Mouse (Mus musculus) embryonic facial prominence, embryonic 12.5 days (tissue): Measurements from ENCODE around the gene Bex4. TPM values are rescaled to one million over a fixed set of nuclear protein-coding genes. Genes with fewer than 3 reads are reported as not detected.
"Not testable (repeated sequence)": the region's sequence is repeated elsewhere in the genome, so short reads cannot be mapped to it uniquely, and the experiment has no call there.

Experiments used
- ATAC-seq: fragments of 200-750 bp; cut with Nextera tagmentation; 2 replicates; pipeline ENCODE4 v1.8.0; 2017; ENCODE audit not compliant: insufficient number of reproducible peaks, insufficient read depth, low FRiP score, low TSS enrichment
- H3K27ac ChIP-seq: fragments of 300-500 bp; sonication (generic); 2 replicates; pipeline ENCODE4 v1.5.1; 2016; ENCODE audit warnings: mild to moderate bottlenecking
- H3K27me3 ChIP-seq: fragments of 300-500 bp; sonication (generic); 2 replicates; pipeline ENCODE4 v1.6.1; 2016; ENCODE audit warnings: mild to moderate bottlenecking, moderate library complexity
- H3K36me3 ChIP-seq: fragments of 300-500 bp; sonication (generic); 2 replicates; pipeline ENCODE4 v1.6.1; 2016; ENCODE audit warnings: mild to moderate bottlenecking
- H3K4me1 ChIP-seq: fragments of 300-500 bp; sonication (generic); 2 replicates; pipeline ENCODE4 v1.6.1; 2016
- H3K4me2 ChIP-seq: fragments of 300-500 bp; sonication (generic); replicated peaks from 2 replicates; pipeline ENCODE4 v1.6.1; 2016; ENCODE audit warnings: mild to moderate bottlenecking, moderate library complexity
- H3K4me3 ChIP-seq: fragments of 300-500 bp; sonication (generic); 2 replicates; pipeline ENCODE4 v1.5.1; 2016; ENCODE audit warnings: mild to moderate bottlenecking
- H3K9ac ChIP-seq: fragments of 300-500 bp; sonication (generic); 2 replicates; pipeline ENCODE4 v1.6.1; 2016; ENCODE audit warnings: mild to moderate bottlenecking, moderate library complexity
- H3K9me3 ChIP-seq: fragments of 300-500 bp; sonication (generic); 2 replicates; pipeline ENCODE4 v1.6.1; 2016; ENCODE audit warnings: mild to moderate bottlenecking, moderate library complexity
- WGBS: fragments of 180-500 bp; shearing (Covaris S2); methylation state at CpG from one replicate; pipeline ENCODE4 v1.1.7; 2016; 5-methylcytosine and 5-hydroxymethylcytosine counted together
- polyA plus RNA-seq: library from polyadenylated mRNA; unstranded; fragments of >200 nt; fragmentation: Nextera tagmentation; extraction: Ambion mirVana; gene quantifications from 2 replicates; pipeline ENCODE4 v1.2.1, GENCODE M21; 2016

The Bex4 gene
- polyA plus RNA-seq: 68.5 and 68.7 TPM in 2 replicates

DNA sequence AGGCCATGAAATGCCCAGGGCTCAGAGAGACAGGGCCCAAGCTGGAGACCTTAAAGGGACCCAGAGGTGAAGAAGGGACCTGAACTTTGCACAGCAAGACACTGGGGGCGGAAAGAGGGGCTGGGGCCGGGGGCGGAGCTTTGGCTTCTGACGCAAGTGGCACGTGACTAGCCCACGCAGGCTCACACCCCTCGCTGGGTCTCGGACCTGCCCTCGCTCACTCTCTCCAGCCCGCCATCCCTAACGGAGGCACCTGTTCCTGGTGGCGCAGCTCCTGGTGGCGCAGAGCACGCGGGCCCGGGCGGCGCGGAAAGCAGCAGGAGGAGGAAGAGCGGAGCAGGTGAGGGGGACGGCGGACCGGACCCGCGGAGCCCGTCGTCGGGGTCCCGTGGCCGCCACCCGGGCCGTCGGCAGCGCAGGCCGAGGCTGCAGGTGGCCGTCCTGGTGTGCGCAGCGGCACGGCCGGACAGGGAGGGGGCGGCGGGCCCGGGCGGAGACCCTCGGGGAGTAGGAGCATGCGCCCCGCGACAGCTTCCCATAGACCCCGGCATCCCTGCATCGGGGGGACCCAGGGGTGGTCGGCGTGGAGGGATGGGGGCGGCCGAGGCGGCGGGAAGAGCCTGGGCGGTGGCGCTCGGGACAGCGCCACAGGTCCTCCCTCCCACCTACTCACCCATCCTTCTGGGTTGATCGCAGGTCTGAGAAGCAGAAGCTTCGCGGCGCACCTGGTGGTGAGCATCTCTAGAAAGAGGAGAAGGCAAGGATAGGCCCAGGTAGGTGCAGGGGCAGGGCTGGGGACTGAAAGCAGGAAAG is at the start of gene Bex4:
Bex4 (plus strand) TSS at position 170 of the 813 bp plus-strand sequence.
- WGBS: 22% methylated on average over 18 of the region's 64 CpGs
- H3K9me3 ChIP-seq, H3K27ac ChIP-seq, H3K4me1 ChIP-seq, H3K9ac ChIP-seq, H3K36me3 ChIP-seq, H3K27me3 ChIP-seq: not testable (repeated sequence)
- ATAC-seq: peak; percentile 47; the same call in 1 of the 2 replicates
- Histone ChIP-seq H3K4me2 (peak within 1 kb of the TSS; percentile 48), H3K4me3 (peak within 1 kb of the TSS; percentile 36)

DNA sequence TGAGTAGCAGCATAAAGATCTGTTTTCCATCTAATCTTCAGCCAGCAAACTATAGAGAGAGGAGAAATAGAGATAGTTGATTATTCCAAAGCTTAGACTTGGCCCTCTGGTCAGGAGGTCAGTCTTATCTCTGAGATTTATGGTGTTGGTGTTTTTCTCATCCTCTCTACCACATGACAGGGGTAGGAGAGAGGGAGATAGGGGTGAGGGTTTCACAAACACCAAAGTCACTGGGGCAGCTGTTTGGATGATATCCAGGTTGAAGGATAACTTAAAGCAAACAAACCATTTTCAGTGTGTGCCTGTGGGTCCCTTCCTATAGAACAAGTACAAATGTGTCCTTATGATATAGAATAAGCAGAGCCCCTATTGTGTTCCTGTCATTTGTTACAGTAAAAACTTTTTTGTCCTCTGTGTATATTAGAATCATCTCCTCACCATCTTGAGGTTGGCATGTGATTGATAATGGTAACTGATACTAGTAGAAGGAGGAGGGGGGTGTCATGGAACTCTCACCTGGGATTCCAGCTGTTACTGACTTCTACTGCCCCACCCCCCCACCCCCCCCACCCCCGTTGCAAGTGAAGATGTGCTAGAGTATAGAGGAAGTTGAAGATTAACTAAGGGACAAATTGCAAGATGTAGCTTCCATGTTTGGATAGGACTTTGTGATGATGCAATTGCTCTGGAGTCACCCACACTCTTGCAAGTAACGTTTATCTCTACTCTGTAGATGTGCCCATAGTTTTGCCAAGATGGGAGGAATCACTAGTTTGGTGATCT is 46.1 kb upstream of the Bex4 start:
- Histone ChIP-seq H3K27ac (no peak overlapping the region), H3K4me2 (no peak overlapping the region), H3K4me1 (no peaks in the 10 kb centered on the region), H3K9me3 (no peaks in the 10 kb centered on the region), H3K9ac (no peak overlapping the region), H3K27me3 (no peaks in the 10 kb centered on the region; the same call in 1 of the 2 replicates), H3K4me3 (no peak overlapping the region), H3K36me3 (no peaks in the 10 kb centered on the region)
- 46% methylated on average over 2 of the region's 2 CpGs for WGBS
- no peak for ATAC-seq

DNA sequence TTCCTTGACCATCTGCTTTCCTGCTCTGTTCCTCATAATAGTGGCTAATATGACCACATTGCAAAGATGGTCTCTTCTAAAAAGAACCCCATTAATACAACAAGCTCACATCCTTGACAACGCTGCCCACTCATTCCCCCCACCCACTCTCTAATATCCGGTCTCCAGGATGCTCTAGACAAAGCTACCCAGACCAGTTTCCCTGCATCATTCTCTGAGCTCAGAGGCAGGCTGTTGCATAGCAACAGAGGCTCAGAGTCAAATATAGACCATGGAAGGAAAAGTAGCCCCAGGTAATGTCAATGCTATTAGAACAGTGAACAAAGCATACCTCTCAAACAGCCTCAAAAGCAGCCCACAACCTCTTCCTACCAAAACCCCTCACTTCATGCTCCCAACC is 44.4 kb upstream of the Bex4 start:
- no peak for ATAC-seq
- no peak overlapping the region for H3K9ac ChIP-seq
- H3K27ac ChIP-seq: no peak overlapping the region
- 40% methylated on average over 2 of the region's 2 CpGs for WGBS
- H3K4me2 ChIP-seq: no peak overlapping the region
- no peaks in the 10 kb centered on the region for H3K4me1 ChIP-seq
- H3K36me3 ChIP-seq: no peaks in the 10 kb centered on the region
- H3K4me3 ChIP-seq: no peak overlapping the region
- H3K9me3 ChIP-seq: no peaks in the 10 kb centered on the region
- H3K27me3 ChIP-seq: no peaks in the 10 kb centered on the region; the same call in 1 of the 2 replicates

DNA sequence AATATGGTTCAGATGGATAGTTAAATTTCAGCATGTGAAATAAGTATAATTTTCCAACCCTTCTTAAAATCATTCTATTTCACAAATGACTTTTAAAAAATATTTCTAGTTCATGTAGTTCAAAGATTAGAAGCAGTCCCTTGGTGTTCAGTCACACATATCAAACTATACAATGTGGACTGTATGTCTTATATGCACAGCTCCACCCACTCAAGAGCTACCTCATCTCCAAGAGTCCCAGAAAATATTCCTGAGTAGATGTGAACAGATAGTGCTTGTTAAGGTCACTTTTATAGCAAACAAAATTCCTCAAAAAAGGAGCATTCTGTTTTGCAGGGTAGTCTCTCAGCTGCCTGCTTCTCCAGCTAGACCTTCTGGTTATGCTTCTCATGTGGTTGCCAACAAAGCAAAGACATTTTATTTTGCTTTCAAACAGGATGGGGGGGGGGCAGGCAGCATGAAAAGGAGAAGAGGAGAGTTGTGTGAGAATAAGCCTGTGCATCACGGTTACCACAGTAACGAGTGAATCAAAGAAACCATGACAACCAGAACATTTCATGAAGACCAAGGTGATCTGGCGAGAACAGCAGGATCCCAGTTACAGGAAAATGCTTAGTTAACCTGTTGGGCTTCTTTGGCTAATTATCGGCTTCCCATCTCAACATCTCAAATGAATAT is 34.6 kb upstream of the Bex4 start:
- Histone ChIP-seq H3K36me3 (no peaks in the 10 kb centered on the region), H3K27me3 (no peaks in the 10 kb centered on the region), H3K27ac (no peak overlapping the region), H3K4me2 (no peak overlapping the region), H3K9ac (no peak overlapping the region), H3K4me3 (no peak overlapping the region), H3K9me3 (no peaks in the 10 kb centered on the region), H3K4me1 (no peaks in the 10 kb centered on the region)
- ATAC-seq: no peak
- 71% methylated on average over 4 of the region's 4 CpGs for WGBS

DNA sequence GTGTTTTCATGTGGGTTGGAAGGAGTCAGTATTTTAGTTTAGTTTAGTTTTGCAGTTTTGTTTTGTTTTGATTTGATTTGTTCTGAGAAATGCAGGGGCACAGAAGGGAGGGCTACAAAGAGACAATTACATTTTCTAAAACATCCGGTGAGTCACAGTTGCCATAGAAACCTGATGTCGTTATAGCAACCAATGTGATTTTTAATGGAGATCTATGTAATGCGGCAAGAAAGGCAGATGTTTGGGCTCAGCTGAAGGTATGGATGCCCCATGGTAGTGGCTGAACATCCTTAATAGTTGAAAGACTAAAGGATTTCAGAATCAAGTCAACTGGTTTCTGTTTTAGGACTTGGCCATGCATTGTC is 34.1 kb upstream of the Bex4 start:
- no peak overlapping the region for H3K4me3 ChIP-seq
- no peaks in the 10 kb centered on the region for H3K4me1 ChIP-seq
- 66% methylated on average over 3 of the region's 3 CpGs for WGBS
- no peak overlapping the region for H3K4me2 ChIP-seq
- no peaks in the 10 kb centered on the region for H3K27me3 ChIP-seq
- H3K9ac ChIP-seq: no peak overlapping the region
- H3K36me3 ChIP-seq: no peaks in the 10 kb centered on the region
- ATAC-seq: no peak
- no peak overlapping the region for H3K27ac ChIP-seq
- no peaks in the 10 kb centered on the region for H3K9me3 ChIP-seq

DNA sequence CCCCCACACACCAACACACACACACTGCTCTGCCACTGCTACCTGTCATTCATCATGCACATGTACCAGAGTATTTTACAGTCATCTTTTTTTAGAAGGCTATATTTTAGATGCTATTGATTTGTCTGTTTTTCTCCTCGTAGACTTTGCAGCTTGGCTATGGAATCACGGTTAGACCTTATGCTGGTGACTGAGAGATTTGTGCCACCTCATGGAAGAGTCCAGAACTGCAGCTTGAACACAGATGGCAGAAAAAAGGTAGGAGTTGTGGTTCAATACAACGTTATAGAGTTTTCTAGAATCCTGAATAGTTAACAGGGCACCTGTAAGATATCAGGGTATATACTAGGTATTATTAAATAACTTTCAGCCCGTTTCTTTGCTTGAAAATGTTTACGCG is 30.9 kb upstream of the Bex4 start:
- Histone ChIP-seq H3K4me1 (no peaks in the 10 kb centered on the region), H3K27ac (no peak overlapping the region), H3K9ac (no peak overlapping the region), H3K4me2 (no peak overlapping the region), H3K27me3 (no peaks in the 10 kb centered on the region; the same call in 1 of the 2 replicates), H3K9me3 (no peaks in the 10 kb centered on the region), H3K4me3 (no peak overlapping the region), H3K36me3 (no peaks in the 10 kb centered on the region)
- 47% methylated on average over 6 of the region's 6 CpGs for WGBS
- ATAC-seq: no peak

DNA sequence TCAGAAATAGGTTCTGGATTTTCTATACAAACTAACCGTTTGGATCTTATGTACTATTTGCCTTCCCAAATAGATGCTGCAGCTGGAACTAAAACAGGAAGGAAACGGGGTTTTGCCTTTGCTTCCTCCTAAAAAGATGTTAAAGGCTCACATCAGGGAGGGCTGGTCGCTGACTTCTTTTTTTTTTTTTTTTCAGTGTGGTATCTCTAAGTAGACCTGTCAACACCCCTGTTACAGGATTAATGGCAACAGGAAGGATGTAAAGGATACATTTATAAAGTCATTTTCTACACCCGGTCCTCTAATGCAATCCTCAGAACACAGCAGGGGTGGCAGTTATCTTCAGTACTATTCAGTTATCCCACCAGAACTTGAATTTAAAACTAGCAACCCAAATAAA is 23.8 kb upstream of the Bex4 start:
- H3K4me1 ChIP-seq: no peaks in the 10 kb centered on the region
- H3K27ac ChIP-seq: no peak overlapping the region
- no peak overlapping the region for H3K4me3 ChIP-seq
- no peak for ATAC-seq
- WGBS: 36% methylated on average over 4 of the region's 4 CpGs
- peaks cover 4% of the 10 kb centered on the region; the same call in 1 of the 2 replicates for H3K27me3 ChIP-seq
- H3K9ac ChIP-seq: no peak overlapping the region
- peak overlapping the region; percentile 53 for H3K4me2 ChIP-seq
- no peaks in the 10 kb centered on the region for H3K36me3 ChIP-seq
- H3K9me3 ChIP-seq: no peaks in the 10 kb centered on the region

DNA sequence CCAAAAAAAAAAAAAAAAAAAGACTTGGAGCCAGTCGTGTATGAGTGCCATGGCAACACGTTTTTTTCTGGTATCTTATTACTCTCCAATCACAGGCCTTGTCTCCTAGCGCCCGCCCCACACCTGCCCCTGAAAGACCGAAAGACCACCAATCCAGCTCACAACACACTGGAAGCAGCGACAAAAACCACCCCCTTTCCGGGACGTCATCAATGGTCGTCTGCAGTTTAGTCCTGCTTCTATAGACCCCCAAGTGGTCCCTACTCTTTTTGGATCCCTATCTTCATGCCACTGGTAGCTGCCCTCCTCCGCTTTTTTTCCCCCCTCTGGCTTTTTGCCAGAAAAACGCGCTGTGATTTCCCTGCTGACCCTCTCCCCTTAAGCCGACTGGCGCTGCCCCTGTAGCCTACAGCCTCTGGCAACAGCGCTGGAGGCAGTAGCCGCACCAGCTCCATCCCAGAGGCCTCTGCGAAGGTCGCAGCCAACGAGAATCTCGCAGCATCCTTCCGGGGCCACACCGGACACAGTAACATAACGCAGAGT is 23.3 kb upstream of the Bex4 start:
- 22% methylated on average over 23 of the region's 23 CpGs for WGBS
- 0 out of 2 replicates have a peak overlapping the region, but pooled peaks have one; percentile 27 for H3K9ac ChIP-seq
- no peaks in the 10 kb centered on the region for H3K4me1 ChIP-seq
- no peaks in the 10 kb centered on the region for H3K9me3 ChIP-seq
- H3K4me3 ChIP-seq: peak overlapping the region; percentile 40
- H3K27ac ChIP-seq: peak overlapping the region; percentile 60; the same call in 1 of the 2 replicates
- H3K4me2 ChIP-seq: peak overlapping the region; percentile 53
- H3K27me3 ChIP-seq: peaks cover 4% of the 10 kb centered on the region; the same call in 1 of the 2 replicates
- peak; percentile 96 for ATAC-seq
- no peaks in the 10 kb centered on the region for H3K36me3 ChIP-seq

DNA sequence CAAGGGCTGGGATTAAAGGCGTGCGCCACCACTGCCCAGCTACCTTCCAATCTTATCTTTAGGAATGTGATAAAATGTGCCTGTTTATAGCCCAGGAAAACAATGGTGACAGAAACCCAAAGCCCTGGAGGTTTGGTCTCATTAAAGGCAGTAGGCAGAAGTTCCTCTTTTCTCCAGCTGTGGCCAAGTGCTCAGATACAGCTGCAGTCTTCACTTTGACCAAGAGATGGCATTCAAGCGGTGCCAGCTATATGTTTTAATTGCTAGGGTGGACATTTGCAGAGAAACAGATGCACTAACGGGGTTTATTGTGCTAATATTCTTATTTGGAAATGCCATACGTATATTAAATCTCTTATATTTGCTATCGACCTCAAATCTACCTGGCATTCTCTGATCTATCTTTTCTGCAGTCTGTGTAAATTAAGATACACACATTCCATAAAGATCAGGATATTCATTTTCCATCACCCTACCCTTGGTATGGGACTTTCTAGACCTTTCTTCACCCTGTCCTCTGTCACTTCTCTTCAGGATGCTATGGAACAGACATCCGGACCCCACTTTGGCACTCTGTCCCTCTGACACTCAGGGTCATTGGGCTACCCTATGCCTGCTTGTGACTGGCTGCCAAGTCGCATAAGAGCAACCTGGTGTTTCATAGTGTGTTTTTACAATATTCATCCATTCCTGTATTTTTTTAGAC is 11.6 kb upstream of the Bex4 start:
- H3K27ac ChIP-seq: no peak overlapping the region
- no peak overlapping the region for H3K9ac ChIP-seq
- H3K4me1 ChIP-seq: no peaks in the 10 kb centered on the region
- no peak overlapping the region for H3K4me2 ChIP-seq
- H3K27me3 ChIP-seq: no peaks in the 10 kb centered on the region
- H3K4me3 ChIP-seq: no peak overlapping the region
- no peak for ATAC-seq
- H3K9me3 ChIP-seq: no peaks in the 10 kb centered on the region
- no peaks in the 10 kb centered on the region for H3K36me3 ChIP-seq
- WGBS: 64% methylated on average over 8 of the region's 8 CpGs

DNA sequence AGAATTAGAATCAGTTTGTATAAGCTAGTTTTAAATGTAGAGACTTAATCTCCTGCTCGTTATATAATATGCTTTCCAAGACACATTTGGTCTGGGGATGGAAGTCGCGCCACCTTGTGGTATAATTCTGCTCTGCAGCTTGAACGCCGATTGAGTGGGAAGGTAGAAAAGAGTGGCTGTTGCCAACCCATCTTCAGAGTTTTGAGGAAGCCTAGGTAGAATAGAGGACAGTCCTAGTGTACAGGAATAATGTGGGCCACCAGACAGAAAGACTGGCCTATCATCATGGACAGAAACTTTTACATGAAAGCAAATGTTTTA is 11.1 kb upstream of the Bex4 start:
- no peaks in the 10 kb centered on the region for H3K4me1 ChIP-seq
- H3K4me2 ChIP-seq: no peak overlapping the region
- no peaks in the 10 kb centered on the region for H3K27me3 ChIP-seq
- no peak for ATAC-seq
- no peaks in the 10 kb centered on the region for H3K9me3 ChIP-seq
- 16% methylated on average over 5 of the region's 5 CpGs for WGBS
- H3K27ac ChIP-seq: no peak overlapping the region
- no peak overlapping the region for H3K4me3 ChIP-seq
- no peaks in the 10 kb centered on the region for H3K36me3 ChIP-seq
- H3K9ac ChIP-seq: no peak overlapping the region

DNA sequence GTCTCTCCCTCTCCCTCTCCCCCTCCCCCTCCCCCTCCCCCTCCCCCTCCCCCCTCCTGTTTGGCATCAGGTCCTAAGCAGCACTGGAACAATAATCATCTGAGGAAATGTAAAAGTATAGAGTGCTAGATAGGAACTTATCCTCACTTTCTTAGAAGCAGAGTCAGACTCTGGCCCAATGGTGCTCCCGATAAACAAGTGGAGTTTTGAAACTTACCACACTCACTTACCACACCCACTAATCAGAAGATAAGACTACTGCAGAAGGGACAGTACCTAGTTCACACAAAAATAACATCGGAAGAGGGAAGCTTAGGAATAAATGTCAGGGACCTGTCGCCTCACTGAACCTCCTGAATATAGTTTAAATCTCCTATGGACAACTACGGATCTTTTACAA is 3.2 kb upstream of the Bex4 start:
- ATAC-seq: no peak
- H3K4me2 ChIP-seq: no peak overlapping the region
- no peaks in the 10 kb centered on the region for H3K4me1 ChIP-seq
- 84% methylated on average over 4 of the region's 4 CpGs for WGBS
- no peak overlapping the region for H3K9ac ChIP-seq
- no peak overlapping the region for H3K27ac ChIP-seq
- no peak overlapping the region for H3K4me3 ChIP-seq
- H3K9me3 ChIP-seq: no peaks in the 10 kb centered on the region
- no peaks in the 10 kb centered on the region for H3K36me3 ChIP-seq
- H3K27me3 ChIP-seq: no peaks in the 10 kb centered on the region
